Mouse (Mus musculus) kidney, embryonic 14.5 days (tissue): ENCODE results near the gene Ercc8. TPM values are rescaled to one million over a fixed set of nuclear protein-coding genes. Genes with fewer than 3 reads are reported as not detected.

Experiments
- ATAC-seq: fragments of 200-750 bp; cut with Nextera tagmentation; 2 replicates; pipeline ENCODE4 v1.8.0; 2017; ENCODE audit warnings: moderate number of reproducible peaks, mild to moderate bottlenecking, moderate TSS enrichment, moderate library complexity; ENCODE audit not compliant: low FRiP score, low TSS enrichment
- H3K27ac ChIP-seq: fragments of 300-500 bp; sonication (generic); 2 replicates; pipeline ENCODE4 v1.5.1; 2014; ENCODE audit warnings: low read depth, mild to moderate bottlenecking, low read length, moderate library complexity, mixed read lengths
- H3K27me3 ChIP-seq: fragments of 300-500 bp; sonication (generic); 2 replicates; pipeline ENCODE4 v1.6.1; 2014; ENCODE audit warnings: mild to moderate bottlenecking, low read length; ENCODE audit not compliant: control insufficient read depth, insufficient read depth
- H3K36me3 ChIP-seq: fragments of 300-500 bp; sonication (generic); 2 replicates; pipeline ENCODE4 v1.6.1; 2014; ENCODE audit warnings: low read length, mixed read lengths; ENCODE audit not compliant: control insufficient read depth, insufficient read depth
- H3K4me1 ChIP-seq: fragments of 300-500 bp; sonication (generic); 2 replicates; pipeline ENCODE4 v1.6.1; 2014; ENCODE audit warnings: low read length, mixed read lengths; ENCODE audit not compliant: control insufficient read depth, insufficient read depth
- H3K4me2 ChIP-seq: fragments of 300-500 bp; sonication (generic); replicated peaks from 2 replicates; pipeline ENCODE4 v1.6.1; 2014; ENCODE audit warnings: low read depth, mild to moderate bottlenecking, low read length
- H3K4me3 ChIP-seq: fragments of 300-500 bp; sonication (generic); 2 replicates; pipeline ENCODE4 v1.5.1; 2014; ENCODE audit warnings: mild to moderate bottlenecking, low read length
- H3K9ac ChIP-seq: fragments of 300-500 bp; sonication (generic); 2 replicates; pipeline ENCODE4 v1.6.1; 2014; ENCODE audit warnings: low read depth, mild to moderate bottlenecking, low read length, moderate library complexity
- H3K9me3 ChIP-seq: fragments of 300-500 bp; sonication (generic); 2 replicates; pipeline ENCODE4 v1.6.1; 2016; ENCODE audit warnings: low read length; ENCODE audit not compliant: control insufficient read depth
- WGBS: fragments of 180-500 bp; shearing (Covaris S2); extraction: QIAGEN DNeasy Blood & Tissue Kit; methylation state at CpG from one replicate; pipeline ENCODE4 v1.1.7; 2014; 5-methylcytosine and 5-hydroxymethylcytosine counted together
- polyA plus RNA-seq: library from polyadenylated mRNA; unstranded; fragments of >200 nt; fragmentation: Nextera tagmentation; extraction: Ambion mirVana; gene quantifications from 2 replicates; pipeline ENCODE4 v1.2.1, GENCODE M21; 2014

The Ercc8 gene
- polyA plus RNA-seq, 1 experiment from 2014 or later = 20.4 TPM

GRCm38 (mm10) chr13:108204857-108205256 lies 46.3 kb downstream of the Ercc8 start:
- H3K9me3 ChIP-seq = no peaks in the 10 kb centered on the region
- no peak overlapping the region for H3K4me3 ChIP-seq
- no peaks in the 10 kb centered on the region for H3K4me1 ChIP-seq
- H3K9ac ChIP-seq = no peak overlapping the region
- ATAC-seq = no peak
- no peaks in the 10 kb centered on the region for H3K36me3 ChIP-seq
- H3K4me2 ChIP-seq = no peak overlapping the region
- H3K27me3 ChIP-seq = no peaks in the 10 kb centered on the region
- 87% methylated on average over 3 of the region's 3 CpGs for WGBS
- no peak overlapping the region for H3K27ac ChIP-seq

- Histone ChIP-seq H3K4me1 (no peaks in the 10 kb centered on the region), H3K27me3 (no peaks in the 10 kb centered on the region), H3K4me2 (no peak overlapping the region), H3K36me3 (no peaks in the 10 kb centered on the region), H3K4me3 (no peak overlapping the region), H3K27ac (no peak overlapping the region), H3K9ac (no peak overlapping the region), H3K9me3 (no peaks in the 10 kb centered on the region)
- 68% methylated on average over 2 of the region's 2 CpGs for WGBS
- no peak for ATAC-seq
These were observed 48.9 kb downstream of the Ercc8 start for GRCm38 (mm10) chr13:108207447-108207846.

DNA sequence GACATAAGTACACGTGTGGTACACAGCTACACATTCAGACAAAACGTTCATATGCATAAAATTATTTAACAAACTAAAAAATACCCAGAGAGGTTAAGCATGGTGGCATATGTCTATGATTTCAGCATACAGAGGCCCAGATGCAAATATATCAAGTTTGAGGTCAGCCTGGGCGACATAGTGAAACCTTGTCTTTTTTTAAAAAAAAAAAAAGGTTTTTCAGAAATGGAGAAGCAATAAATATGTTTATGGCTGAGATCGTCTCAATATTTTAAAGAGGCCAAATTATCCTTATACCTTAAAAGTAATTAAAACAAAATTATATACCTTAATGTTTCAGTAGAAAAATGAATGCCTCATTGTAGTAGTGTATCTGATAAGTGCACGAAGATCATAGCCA lies 49.6 kb downstream of the Ercc8 start:
- H3K27ac ChIP-seq = no peak overlapping the region
- no peaks in the 10 kb centered on the region for H3K27me3 ChIP-seq
- H3K9me3 ChIP-seq = no peaks in the 10 kb centered on the region
- 62% methylated on average over 5 of the region's 5 CpGs for WGBS
- no peaks in the 10 kb centered on the region for H3K4me1 ChIP-seq
- no peak overlapping the region for H3K9ac ChIP-seq
- no peaks in the 10 kb centered on the region for H3K36me3 ChIP-seq
- H3K4me3 ChIP-seq = no peak overlapping the region
- no peak overlapping the region for H3K4me2 ChIP-seq
- no peak for ATAC-seq

DNA sequence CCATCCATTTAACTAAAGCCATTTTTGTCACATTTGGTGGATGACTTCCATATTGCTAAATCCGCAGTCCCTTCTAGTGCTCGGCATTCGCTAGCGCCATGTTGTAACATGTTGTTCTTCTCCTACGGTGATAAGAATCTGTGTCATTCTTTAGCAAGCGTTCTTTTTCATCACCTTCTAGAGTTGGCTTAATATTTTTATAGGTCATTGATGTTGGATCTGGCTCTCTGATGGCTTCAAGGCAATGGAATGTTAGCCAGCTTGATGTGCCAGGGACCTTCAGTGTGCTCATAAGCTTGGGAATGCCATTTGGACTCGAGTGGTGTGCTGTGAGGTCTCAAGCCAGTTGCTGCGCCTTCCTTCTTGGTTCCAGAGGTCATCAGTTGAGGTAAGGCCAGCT lies 52.4 kb downstream of the Ercc8 start:
- H3K4me3 ChIP-seq = no peak overlapping the region
- WGBS = 89% methylated on average over 8 of the region's 8 CpGs
- H3K9me3 ChIP-seq = no peaks in the 10 kb centered on the region
- no peak overlapping the region for H3K9ac ChIP-seq
- no peaks in the 10 kb centered on the region for H3K36me3 ChIP-seq
- no peak overlapping the region for H3K4me2 ChIP-seq
- no peaks in the 10 kb centered on the region for H3K4me1 ChIP-seq
- peaks cover 7% of the 10 kb centered on the region for H3K27me3 ChIP-seq
- H3K27ac ChIP-seq = no peak overlapping the region
- no peak for ATAC-seq

DNA sequence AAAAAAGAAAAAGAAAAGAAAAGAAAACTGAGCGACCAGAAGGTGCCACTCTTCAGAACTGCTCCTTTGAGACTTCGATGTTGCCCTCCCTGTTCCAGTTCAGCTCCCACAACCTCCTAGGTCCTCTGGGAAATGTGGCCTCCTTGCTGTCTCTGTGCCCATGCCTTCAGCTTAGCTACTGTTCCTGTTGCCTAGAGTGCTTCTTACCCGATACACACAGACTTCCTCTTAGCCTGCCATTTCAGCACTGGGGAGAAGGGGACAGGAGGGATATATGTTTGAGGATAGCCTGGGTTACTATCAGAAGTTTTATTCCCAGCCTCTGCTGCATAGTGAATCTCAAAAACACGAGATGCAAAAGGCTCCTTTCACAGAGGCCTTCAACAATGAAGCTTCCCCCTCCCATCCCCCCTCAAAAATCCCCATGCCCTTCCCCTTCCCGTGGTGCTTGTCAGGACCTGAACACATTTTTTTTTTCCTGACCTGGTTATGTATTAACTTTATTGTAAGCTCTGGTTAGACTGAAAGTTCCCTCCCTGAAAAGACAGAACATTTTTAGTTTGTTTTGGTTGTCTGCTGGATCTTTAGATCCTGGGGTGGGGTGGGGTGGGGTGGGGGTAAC lies 54.0 kb downstream of the Ercc8 start:
- Histone ChIP-seq H3K9me3 (no peaks in the 10 kb centered on the region), H3K36me3 (no peaks in the 10 kb centered on the region), H3K27ac (no peak overlapping the region), H3K4me3 (no peak overlapping the region), H3K4me1 (no peaks in the 10 kb centered on the region), H3K4me2 (no peak overlapping the region), H3K9ac (no peak overlapping the region), H3K27me3 (peaks cover 13% of the 10 kb centered on the region)
- ATAC-seq = no peak
- WGBS = 56% methylated on average over 5 of the region's 5 CpGs

DNA sequence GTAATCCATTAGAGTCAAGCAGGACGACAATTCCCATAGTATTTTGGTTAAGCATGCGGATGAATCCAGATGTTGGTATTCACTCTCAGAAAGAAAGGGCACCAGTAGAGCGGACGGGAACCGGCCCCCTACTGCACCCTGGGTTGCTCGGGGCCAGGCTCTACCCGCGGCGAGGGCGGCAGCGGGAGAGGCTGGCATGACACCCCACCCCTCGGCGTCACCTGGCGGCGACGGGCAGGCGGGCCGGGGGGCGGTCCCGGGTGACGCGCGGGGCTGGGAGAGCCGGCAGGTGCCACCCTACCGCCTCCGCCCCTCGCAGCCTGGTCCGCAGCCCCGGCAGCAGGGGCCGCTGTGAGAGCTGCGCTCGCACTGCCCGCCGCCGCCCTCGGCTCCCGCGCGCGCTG lies 55.6 kb downstream of the Ercc8 start, which contains the start of gene Elovl7:
Elovl7 (plus strand) TSS at position 324 of the 404 bp plus-strand sequence.
- Histone ChIP-seq H3K27me3 (peaks cover 16% of the 10 kb centered on the region), H3K9ac (peak within 1 kb of the TSS; percentile 71), H3K4me3 (peak within 1 kb of the TSS; percentile 74), H3K4me1 (no peaks in the 10 kb centered on the region), H3K36me3 (no peaks in the 10 kb centered on the region), H3K4me2 (peak within 1 kb of the TSS; percentile 100), H3K9me3 (no peaks in the 10 kb centered on the region), H3K27ac (no peak within 1 kb of the TSS)
- WGBS = under 1% methylated on average over 39 of the region's 40 CpGs
- ATAC-seq = peak; percentile 96

GRCm38 (mm10) chr13:108214485-108215107 lies 56.1 kb downstream of the Ercc8 start:
- H3K36me3 ChIP-seq = no peaks in the 10 kb centered on the region
- no peaks in the 10 kb centered on the region for H3K4me1 ChIP-seq
- peak overlapping the region; percentile 100 for H3K4me2 ChIP-seq
- WGBS = under 1% methylated on average over 41 of the region's 50 CpGs
- H3K9me3 ChIP-seq = no peaks in the 10 kb centered on the region
- H3K27me3 ChIP-seq = peaks cover 16% of the 10 kb centered on the region
- peak overlapping the region; percentile 74 for H3K4me3 ChIP-seq
- peak overlapping the region; percentile 71 for H3K9ac ChIP-seq
- H3K27ac ChIP-seq = no peak overlapping the region
- ATAC-seq = peak; percentile 85

GRCm38 (mm10) chr13:108215231-108215780 lies 56.8 kb downstream of the Ercc8 start:
- H3K4me2 ChIP-seq = peak overlapping the region; percentile 100
- H3K4me3 ChIP-seq = peak overlapping the region; percentile 74
- WGBS = 3% methylated on average over 12 of the region's 12 CpGs
- no peaks in the 10 kb centered on the region for H3K36me3 ChIP-seq
- H3K27ac ChIP-seq = no peak overlapping the region
- peaks cover 16% of the 10 kb centered on the region for H3K27me3 ChIP-seq
- H3K4me1 ChIP-seq = no peaks in the 10 kb centered on the region
- peak overlapping the region; percentile 71 for H3K9ac ChIP-seq
- no peaks in the 10 kb centered on the region for H3K9me3 ChIP-seq
- ATAC-seq = no peak

DNA sequence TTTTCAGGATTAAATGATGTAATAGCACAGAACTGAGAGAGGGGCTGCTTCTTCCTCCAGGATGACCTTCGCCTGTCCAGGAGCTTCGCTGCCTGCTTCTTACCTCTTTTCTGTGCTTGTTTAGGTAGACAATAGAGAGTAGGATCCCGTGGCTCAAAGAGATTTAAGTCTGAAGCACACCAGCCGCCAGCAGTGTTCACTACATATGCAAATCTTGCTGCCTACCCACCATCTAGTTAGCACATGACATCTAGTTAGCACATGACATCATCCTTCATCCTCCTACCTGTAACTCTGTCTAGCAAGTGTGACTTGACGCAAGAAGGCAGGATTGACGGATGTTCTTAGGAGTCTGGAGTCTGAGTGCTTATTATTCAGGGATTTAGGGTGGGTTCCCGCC lies 61.2 kb downstream of the Ercc8 start:
- H3K4me1 ChIP-seq = no peaks in the 10 kb centered on the region
- peaks cover 16% of the 10 kb centered on the region for H3K27me3 ChIP-seq

More for the DNA sequence above, 61.2 kb downstream of the Ercc8 start:
- Histone ChIP-seq H3K4me3 (no peak overlapping the region), H3K9ac (no peak overlapping the region), H3K27ac (no peak overlapping the region), H3K9me3 (no peaks in the 10 kb centered on the region), H3K4me2 (no peak overlapping the region), H3K36me3 (no peaks in the 10 kb centered on the region)
- ATAC-seq = no peak
- WGBS = 83% methylated on average over 7 of the region's 7 CpGs
